Mouse (Mus musculus): ENCODE results near the gene Gar1.

DNA sequence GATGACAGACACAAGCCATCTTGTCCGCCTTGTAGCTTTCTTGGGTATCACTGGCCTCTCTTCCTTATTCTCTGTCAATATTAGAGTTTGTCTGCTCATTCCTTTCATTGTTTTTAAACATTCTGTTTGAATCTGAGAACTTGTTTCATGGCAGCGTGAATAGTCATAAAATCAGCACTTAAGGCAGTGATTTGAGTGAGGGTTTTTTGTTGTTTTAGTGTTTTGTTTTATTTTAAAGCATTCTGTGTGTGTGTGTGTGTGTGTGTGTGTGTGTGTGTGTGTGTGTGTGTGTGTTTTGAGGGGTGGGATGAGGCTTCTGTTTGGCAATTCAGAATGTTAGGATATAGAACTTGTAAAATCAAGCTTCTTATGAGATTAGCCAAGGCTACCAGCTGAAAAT lies 48.7 kb upstream of the Gar1 start:
- no peak for TF ChIP-seq CTCF (IDR thresholded peaks at IDR 0.05; ENCODE audit: low read depth)
- TF ChIP-seq EP300 (optimal IDR thresholded peaks at IDR 0.05): no peak
